Mouse (Mus musculus) liver, embryonic 14.5 days (tissue): Measurements from ENCODE around the gene Chmp1a.
"Not testable (repeated sequence)": the region's sequence is repeated elsewhere in the genome, so short reads cannot be mapped to it uniquely, and the experiment has no call there.

ENCODE experiments used
- CTCF ChIP-seq: IDR thresholded peaks from 2 replicates; pipeline ENCODE4 v1.5.1; 2016; ENCODE audit warnings: antibody characterized with exemption, low read depth, control low read depth
- EP300 ChIP-seq: IDR thresholded peaks from 2 replicates; pipeline ENCODE4 v1.6.1; 2016; ENCODE audit warnings: antibody characterized with exemption, low read depth

DNA sequence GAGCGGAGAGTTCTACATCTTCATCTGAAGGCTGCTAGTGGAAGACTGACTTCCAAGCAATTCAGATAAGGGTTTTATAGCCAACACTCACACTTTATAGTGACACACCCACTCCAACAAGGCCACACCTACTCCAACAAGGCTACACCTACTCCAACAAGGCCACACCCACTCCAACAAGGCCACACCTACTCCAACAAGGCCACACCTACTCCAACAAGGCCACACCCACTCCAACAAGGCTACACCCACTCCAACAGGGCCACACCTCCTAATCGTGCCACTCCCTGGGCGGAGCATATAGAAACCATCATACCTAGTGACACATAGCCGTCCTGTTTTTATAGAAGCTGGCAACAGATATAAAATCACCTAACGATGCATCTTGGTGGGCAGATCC lies 15.5 kb downstream of the Chmp1a start:
- not testable (repeated sequence) for TF ChIP-seq EP300, CTCF
